Mouse (Mus musculus) megakaryocyte, embryonic 14.5 days (primary cell): ENCODE results near the gene Rmnd1.

ENCODE experiments used
- FLI1 ChIP-seq: IDR thresholded peaks from 2 replicates; pipeline ENCODE4 v1.6.1; 2012; ENCODE audit warnings: low read length, inconsistent platforms, mixed read lengths
- GATA1 ChIP-seq: IDR thresholded peaks from 3 replicates; pipeline ENCODE4 v1.6.1; 2012; ENCODE audit warnings: mixed read lengths, low read length, inconsistent platforms, borderline replicate concordance

DNA sequence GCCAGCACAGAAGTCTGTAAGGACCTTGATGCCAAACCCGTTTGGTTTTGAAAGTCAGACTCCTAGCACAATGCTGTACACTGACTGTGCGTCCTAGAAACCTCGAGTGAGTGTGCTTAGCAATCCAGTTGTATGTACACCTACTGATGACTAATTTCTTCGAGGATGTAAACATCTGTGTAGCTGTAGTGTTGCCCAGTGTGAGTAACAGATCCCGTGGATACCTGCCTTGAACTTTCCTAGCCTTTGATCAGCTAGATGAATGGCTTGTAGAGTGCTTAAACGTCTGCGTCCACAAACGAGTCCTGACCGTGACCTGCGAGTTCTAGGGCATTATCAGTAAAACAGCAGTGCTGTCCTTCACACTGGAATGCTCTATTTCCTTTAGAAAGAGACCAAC lies 43.2 kb downstream of the Rmnd1 start:
- TF ChIP-seq GATA1 = no peak
- TF ChIP-seq FLI1 = no peak
